Mouse (Mus musculus) CH12.LX (cell line): ENCODE measurements around the gene Ppcs. TPM values are rescaled to one million over a fixed set of nuclear protein-coding genes. Genes with fewer than 3 reads are reported as not detected.
A peak's percentile ranks its signal among the peaks of the same experiment; 100 is the strongest.

ENCODE experiments used
- DNase-seq: peaks from one replicate; pipeline ENCODE4 v3.0.0-alpha.2; 2013; ENCODE audit errors: extremely low read depth
- H3K27ac ChIP-seq: 2 replicates; pipeline ENCODE4 v1.5.1; 2012; ENCODE audit warnings: low read depth, mild to moderate bottlenecking, control low read depth, moderate library complexity; ENCODE audit not compliant: insufficient read depth
- H3K27me3 ChIP-seq: replicated peaks from 2 replicates; pipeline ENCODE3; 2012; ENCODE audit warnings: inconsistent platforms
- H3K36me3 ChIP-seq, 2 experiments: replicated peaks in 1 of 2; 2 replicates each; pipeline versions ENCODE3 to v1.6.1; 2012; ENCODE audit warnings: inconsistent platforms in 1 of 2, low read length in 1 of 2, mild to moderate bottlenecking in 1 of 2, mixed read lengths in 1 of 2, moderate library complexity in 1 of 2; ENCODE audit not compliant: control insufficient read depth in 1 of 2, insufficient read depth in 1 of 2
- H3K4me1 ChIP-seq, 2 experiments: 2 replicates each; pipeline ENCODE4 v1.6.1; 2012; ENCODE audit warnings: inconsistent platforms in 1 of 2, moderate library complexity in 1 of 2; ENCODE audit not compliant: insufficient read depth in 2 of 2, control insufficient read depth in 1 of 2
- H3K4me2 ChIP-seq: 2 replicates; pipeline ENCODE4 v1.6.1; 2012; ENCODE audit warnings: low read depth, mild to moderate bottlenecking, control low read depth; ENCODE audit not compliant: poor library complexity, insufficient read depth, severe bottlenecking
- H3K4me3 ChIP-seq, 3 experiments: fragments of 150-350 bp in 1 of 3; sonication (generic) in 1 of 3; replicated peaks in 1 of 3; 2 replicates each; pipeline versions ENCODE3 to v1.5.1; 2011 to 2012; ENCODE audit warnings: low read depth in 2 of 3, low read length in 2 of 3, mild to moderate bottlenecking in 2 of 3, moderate library complexity in 2 of 3, control low read depth in 1 of 3, improper control_type of control experiment in 1 of 3, inconsistent platforms in 1 of 3, mixed read lengths in 1 of 3; ENCODE audit not compliant: poor library complexity in 1 of 3
- H3K79me2 ChIP-seq: replicated peaks from 2 replicates; pipeline ENCODE4 v1.6.1; 2012; ENCODE audit warnings: mild to moderate bottlenecking, moderate library complexity; ENCODE audit not compliant: control insufficient read depth, poor library complexity, insufficient read depth, severe bottlenecking; ENCODE audit errors: extremely low read depth
- H3K9ac ChIP-seq: 2 replicates; pipeline ENCODE4 v1.6.1; 2012; ENCODE audit warnings: low read depth, mild to moderate bottlenecking, control low read depth, moderate library complexity; ENCODE audit not compliant: insufficient read depth
- H3K9me3 ChIP-seq: replicated peaks from 2 replicates; pipeline ENCODE3; 2012; ENCODE audit warnings: low read length, inconsistent platforms, mixed read lengths
- E2F4 ChIP-seq: IDR thresholded peaks from 2 replicates; pipeline ENCODE4 v1.6.1; 2011; ENCODE audit warnings: low read depth, low read length, improper control_type of control experiment; ENCODE audit not compliant: insufficient replicate concordance
- ETS1 ChIP-seq: conservative IDR thresholded peaks from 2 replicates; pipeline ENCODE4 v1.6.1; 2012; ENCODE audit warnings: low read depth, mild to moderate bottlenecking, inconsistent platforms, low read length, improper control_type of control experiment, moderate library complexity
- IRF4 ChIP-seq: IDR thresholded peaks from 2 replicates; pipeline ENCODE4 v1.6.1; 2014; ENCODE audit warnings: low read depth, mild to moderate bottlenecking, inconsistent platforms, low read length, improper control_type of control experiment
- JUND ChIP-seq: conservative IDR thresholded peaks from 2 replicates; pipeline ENCODE4 v1.6.1; 2011; ENCODE audit warnings: low read depth, low read length, improper control_type of control experiment
- MAZ ChIP-seq: IDR thresholded peaks from 2 replicates; pipeline ENCODE4 v1.6.1; 2012; ENCODE audit warnings: low read depth, mild to moderate bottlenecking, inconsistent platforms, low read length, improper control_type of control experiment, moderate library complexity
- MEF2A ChIP-seq: IDR thresholded peaks from 2 replicates; pipeline ENCODE4 v1.6.1; 2014; ENCODE audit warnings: low read depth, mild to moderate bottlenecking, inconsistent platforms, low read length, improper control_type of control experiment, borderline replicate concordance
- MYC ChIP-seq: IDR thresholded peaks from 2 replicates; pipeline ENCODE4 v1.6.1; 2011; ENCODE audit warnings: low read depth, mild to moderate bottlenecking, improper control_type of control experiment, low read length
- NELFE ChIP-seq: IDR thresholded peaks from 2 replicates; pipeline ENCODE4 v1.6.1; 2011; ENCODE audit warnings: low read depth, low read length, improper control_type of control experiment
- PAX5 ChIP-seq: IDR thresholded peaks from 2 replicates; pipeline ENCODE4 v1.6.1; 2012; ENCODE audit warnings: low read length, inconsistent platforms, mixed read lengths
- POLR2A ChIP-seq: IDR thresholded peaks from 2 replicates; pipeline ENCODE4 v1.6.1; 2011; ENCODE audit warnings: low read depth, mild to moderate bottlenecking, improper control_type of control experiment, low read length
- POLR2AphosphoS2 ChIP-seq: IDR thresholded peaks from 2 replicates; pipeline ENCODE4 v1.6.1; 2011; ENCODE audit warnings: low read depth, low read length, improper control_type of control experiment
- RAD21 ChIP-seq: IDR thresholded peaks from 2 replicates; pipeline ENCODE4 v1.6.1; 2011; ENCODE audit warnings: low read depth, mild to moderate bottlenecking, low read length, improper control_type of control experiment, moderate library complexity
- RCOR1 ChIP-seq: conservative IDR thresholded peaks from 2 replicates; pipeline ENCODE4 v1.6.1; 2012; ENCODE audit warnings: low read depth, mild to moderate bottlenecking, inconsistent platforms, low read length, improper control_type of control experiment
- SIN3A ChIP-seq: IDR thresholded peaks from 2 replicates; pipeline ENCODE4 v1.6.1; 2012; ENCODE audit warnings: low read length, improper control_type of control experiment, inconsistent platforms
- SMC3 ChIP-seq: IDR thresholded peaks from 2 replicates; pipeline ENCODE4 v1.6.1; 2011; ENCODE audit warnings: low read depth, low read length, improper control_type of control experiment
- TBP ChIP-seq: conservative IDR thresholded peaks from 2 replicates; pipeline ENCODE4 v1.6.1; 2011; ENCODE audit warnings: low read depth, low read length, improper control_type of control experiment
- TCF12 ChIP-seq: IDR thresholded peaks from 2 replicates; pipeline ENCODE4 v1.6.1; 2014; ENCODE audit warnings: low read depth, mild to moderate bottlenecking, inconsistent platforms, low read length, improper control_type of control experiment
- ZC3H11A ChIP-seq: IDR thresholded peaks from 2 replicates; pipeline ENCODE4 v1.6.1; 2012; ENCODE audit warnings: low read depth, mild to moderate bottlenecking, inconsistent platforms, low read length, improper control_type of control experiment
- ZKSCAN1 ChIP-seq: IDR thresholded peaks from 2 replicates; pipeline ENCODE4 v1.6.1; 2012; ENCODE audit warnings: low read depth, inconsistent platforms, low read length, improper control_type of control experiment, borderline replicate concordance
- ZNF384 ChIP-seq: IDR thresholded peaks from 2 replicates; pipeline ENCODE4 v1.6.1; 2012; ENCODE audit warnings: low read depth, low read length, improper control_type of control experiment, inconsistent platforms
- dilution Hi-C: fragments of 300-500 bp; cut with MboI; formaldehyde crosslinking; loops from 2 replicates; pipeline ENCODE4 v1.14.3; 2020; ENCODE audit warnings: low sequenced_read_pairs; ENCODE audit not compliant: extremely low pct_unique_long_range_greater_than_20kb, extremely low pct_ligation_motif_present
- in situ Hi-C: fragments of 300-500 bp; cut with MboI; formaldehyde crosslinking; loops from 3 replicates; pipeline ENCODE4 v1.14.3; 2019; ENCODE audit warnings: low sequenced_read_pairs, low pct_ligation_motif_present, low pct_unique_long_range_greater_than_20kb, mixed read lengths
- polyA plus RNA-seq: library from polyadenylated mRNA; unstranded; fragments of >175 nt; gene quantifications from 2 replicates; pipeline ENCODE4 v1.2.1, GENCODE M21; 2012; ENCODE audit warnings: low read depth; ENCODE audit not compliant: insufficient read length
- total RNA-seq, 2 experiments: library from RNA; depleted of rRNA; stranded (reverse); fragments of 300-350 nt in 1 of 2; fragments of >200 nt in 1 of 2; gene quantifications; 2 replicates each; pipeline ENCODE4 v1.2.3; 2012 to 2014

Gene Ppcs
- total and polyA plus RNA-seq, 3 experiments: 14.7 to 22.7 (median 19.3) TPM

GRCm38 (mm10) chr4:119453533-119453932 lies 31.3 kb upstream of the Ppcs start:
- H3K9me3 ChIP-seq: peaks cover 5% of the 10 kb centered on the region
- no peak overlapping the region for H3K4me3 ChIP-seq
- DNase-seq: peak; percentile 22
- no peaks in the 10 kb centered on the region for H3K27me3 ChIP-seq
- dilution Hi-C loops: no loop called here
- peaks cover 0 to 35% of the 10 kb centered on the region in 2 experiments; a peak in 3 of 4 replicates for H3K4me1 ChIP-seq
- TF ChIP-seq POLR2AphosphoS2 (no peak), ZNF384 (no peak), SIN3A (no peak), POLR2A (no peak), JUND (no peak), ZKSCAN1 (no peak), RCOR1 (no peak), RAD21 (no peak), TCF12 (no peak), NELFE (no peak), TBP (no peak), SMC3 (no peak), MYC (no peak), MEF2A (no peak), ZC3H11A (no peak)
- peaks cover 0 to 7% of the 10 kb centered on the region in 2 experiments for H3K36me3 ChIP-seq
- no peaks in the 10 kb centered on the region for H3K79me2 ChIP-seq
- in situ Hi-C loops: no loop called here
- H3K4me2 ChIP-seq: no peak overlapping the region
- H3K27ac ChIP-seq: no peak overlapping the region
- H3K9ac ChIP-seq: no peak overlapping the region

- Histone ChIP-seq H3K36me3 (peaks cover 0 to 7% of the 10 kb centered on the region in 2 experiments), H3K4me1 (peaks cover 0 to 31% of the 10 kb centered on the region in 2 experiments; a peak in 3 of 4 replicates), H3K9ac (no peak overlapping the region), H3K4me3 (no peak overlapping the region), H3K27ac (no peak overlapping the region), H3K9me3 (peaks cover 5% of the 10 kb centered on the region), H3K79me2 (no peaks in the 10 kb centered on the region), H3K4me2 (no peak overlapping the region), H3K27me3 (no peaks in the 10 kb centered on the region)
- dilution Hi-C loops: no loop called here
- no peak for TF ChIP-seq ETS1
- TF ChIP-seq MAZ: no peak
- TF ChIP-seq PAX5: no peak
- TF ChIP-seq E2F4: no peak
- TF ChIP-seq IRF4: no peak
- TF ChIP-seq TCF12: no peak
- no peak for TF ChIP-seq NELFE
- DNase-seq: no peak
- in situ Hi-C loops: no loop called here
Observed at GRCm38 (mm10) chr4:119453128-119453527, 30.9 kb upstream of the Ppcs start.
